Mouse (Mus musculus): Measurements from ENCODE around the gene Tas2r135. TPM values are rescaled to one million over a fixed set of nuclear protein-coding genes. Genes with fewer than 3 reads are reported as not detected.

Gene Tas2r135
- not detected in 2 replicates for polyA plus RNA-seq (2014; fragmentation: Nextera tagmentation; extraction: Ambion mirVana)

DNA sequence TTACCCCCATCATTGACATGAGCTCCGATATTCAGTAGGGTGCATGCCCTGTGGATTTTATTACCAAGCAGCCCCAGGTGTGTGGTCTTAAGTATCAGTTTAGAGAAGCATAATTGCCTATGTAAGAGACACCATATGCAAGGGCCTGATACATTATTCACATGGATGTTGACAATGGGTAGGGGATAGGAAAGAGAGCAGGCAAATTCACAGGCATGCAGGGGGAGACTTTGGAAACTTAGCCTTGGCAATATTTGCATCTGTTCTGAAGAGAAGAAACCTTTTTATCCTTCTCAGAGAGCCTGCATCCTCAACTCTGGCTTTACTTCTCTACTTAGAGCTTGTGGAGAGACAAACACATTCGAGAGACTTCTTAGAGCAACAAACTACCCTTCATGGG lies at the start of gene Tas2r135:
Gene Tas2r135 (plus strand): TSS at position 301 of the 400 bp plus-strand sequence.
- Histone ChIP-seq H3K27me3 (ENCODE audit: control insufficient read depth, insufficient read depth, low read length) (no peaks in the 10 kb centered on the region), H3K36me3 (ENCODE audit: control insufficient read depth, insufficient read depth, low read length) (no peaks in the 10 kb centered on the region), H3K4me2 (ENCODE audit: low read depth, severe bottlenecking) (no peak within 1 kb of the TSS), H3K27ac (replicated peaks; ENCODE audit: low read depth, low read length) (no peak within 1 kb of the TSS), H3K9ac (ENCODE audit: low read length) (no peak within 1 kb of the TSS), H3K9me3 (ENCODE audit: control insufficient read depth, low read length) (no peaks in the 10 kb centered on the region), H3K4me1 (ENCODE audit: control insufficient read depth, insufficient read depth, low read length) (no peaks in the 10 kb centered on the region), H3K4me3 (ENCODE audit: low read depth, low read length) (no peak within 1 kb of the TSS)
- DNase-seq (ENCODE audit: low spot score) (no peak), ATAC-seq (ENCODE audit: insufficient number of reproducible peaks, low FRiP score, low TSS enrichment, low read depth) (no peak)
- WGBS = 73% methylated on average over 2 of the region's 2 CpGs

- Histone ChIP-seq H3K36me3 (ENCODE audit: control insufficient read depth, insufficient read depth, low read length) (peaks cover 15% of the 10 kb centered on the region), H3K27me3 (ENCODE audit: control insufficient read depth, insufficient read depth, low read length) (no peaks in the 10 kb centered on the region), H3K4me2 (ENCODE audit: low read depth, severe bottlenecking) (no peak overlapping the region), H3K4me3 (ENCODE audit: low read depth, low read length) (no peak overlapping the region), H3K9ac (ENCODE audit: low read length) (no peak overlapping the region), H3K27ac (replicated peaks; ENCODE audit: low read depth, low read length) (no peak overlapping the region), H3K4me1 (ENCODE audit: control insufficient read depth, insufficient read depth, low read length) (peaks cover 12% of the 10 kb centered on the region), H3K9me3 (ENCODE audit: control insufficient read depth, low read length) (no peaks in the 10 kb centered on the region)
- DNase-seq (ENCODE audit: low spot score) = no peak
- ATAC-seq (ENCODE audit: insufficient number of reproducible peaks, low FRiP score, low TSS enrichment, low read depth) = no peak
- 91% methylated on average over 13 of the region's 13 CpGs for WGBS
Observed at GRCm38 (mm10) chr6:42355794-42356600, 49.2 kb upstream of the Tas2r135 start.

DNA sequence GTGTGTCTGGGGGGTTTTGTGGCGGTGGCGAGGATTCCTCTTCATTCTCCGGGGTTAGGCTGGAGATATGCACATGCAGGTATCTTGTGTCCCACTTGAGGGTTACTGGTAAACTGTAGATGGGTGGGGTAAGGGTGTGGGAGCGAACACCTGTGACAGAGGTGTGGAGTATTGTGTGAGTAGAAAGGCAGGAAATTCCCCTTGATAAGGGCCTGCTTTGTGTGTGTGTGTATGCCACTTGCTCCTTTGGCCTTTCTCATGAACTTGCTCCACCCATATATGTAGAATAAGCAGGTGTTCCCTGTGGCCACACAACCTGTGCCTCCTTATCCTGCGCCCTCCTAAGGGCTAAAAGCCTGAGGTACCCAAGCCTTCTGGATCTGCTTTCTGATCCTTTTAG lies 48.3 kb upstream of the Tas2r135 start:
- 94% methylated on average over 5 of the region's 5 CpGs for WGBS
- no peak for ATAC-seq (ENCODE audit: insufficient number of reproducible peaks, low FRiP score, low TSS enrichment, low read depth)

GRCm38 (mm10) chr6:42357901-42358300 lies 47.3 kb upstream of the Tas2r135 start:
- Histone ChIP-seq H3K9ac (ENCODE audit: low read length) (no peak overlapping the region), H3K9me3 (ENCODE audit: control insufficient read depth, low read length) (no peaks in the 10 kb centered on the region), H3K4me1 (ENCODE audit: control insufficient read depth, insufficient read depth, low read length) (no peaks in the 10 kb centered on the region), H3K4me3 (ENCODE audit: low read depth, low read length) (no peak overlapping the region), H3K27ac (replicated peaks; ENCODE audit: low read depth, low read length) (no peak overlapping the region), H3K36me3 (ENCODE audit: control insufficient read depth, insufficient read depth, low read length) (peaks cover 15% of the 10 kb centered on the region), H3K4me2 (ENCODE audit: low read depth, severe bottlenecking) (no peak overlapping the region), H3K27me3 (ENCODE audit: control insufficient read depth, insufficient read depth, low read length) (no peaks in the 10 kb centered on the region)
- DNase-seq (ENCODE audit: low spot score) (no peak), ATAC-seq (ENCODE audit: insufficient number of reproducible peaks, low FRiP score, low TSS enrichment, low read depth) (no peak)
- WGBS = 53% methylated on average over 6 of the region's 6 CpGs

More for the DNA sequence above, 48.3 kb upstream of the Tas2r135 start:
- H3K4me2 ChIP-seq (ENCODE audit: low read depth, severe bottlenecking) = no peak overlapping the region
- H3K27me3 ChIP-seq (ENCODE audit: control insufficient read depth, insufficient read depth, low read length) = no peaks in the 10 kb centered on the region
- no peak overlapping the region for H3K27ac ChIP-seq (replicated peaks; ENCODE audit: low read depth, low read length)
- no peaks in the 10 kb centered on the region for H3K9me3 ChIP-seq (ENCODE audit: control insufficient read depth, low read length)
- DNase-seq (ENCODE audit: low spot score) = no peak
- peaks cover 15% of the 10 kb centered on the region for H3K36me3 ChIP-seq (ENCODE audit: control insufficient read depth, insufficient read depth, low read length)
- H3K4me1 ChIP-seq (ENCODE audit: control insufficient read depth, insufficient read depth, low read length) = 0 out of 2 replicates have a peak, but pooled peaks cover 3% of the 10 kb centered on the region
- H3K9ac ChIP-seq (ENCODE audit: low read length) = no peak overlapping the region
- no peak overlapping the region for H3K4me3 ChIP-seq (ENCODE audit: low read depth, low read length)

GRCm38 (mm10) chr6:42358901-42359300 lies 46.3 kb upstream of the Tas2r135 start:
- Histone ChIP-seq H3K4me2 (ENCODE audit: low read depth, severe bottlenecking) (no peak overlapping the region), H3K27ac (replicated peaks; ENCODE audit: low read depth, low read length) (no peak overlapping the region), H3K36me3 (ENCODE audit: control insufficient read depth, insufficient read depth, low read length) (peaks cover 15% of the 10 kb centered on the region), H3K4me3 (ENCODE audit: low read depth, low read length) (no peak overlapping the region), H3K4me1 (ENCODE audit: control insufficient read depth, insufficient read depth, low read length) (no peaks in the 10 kb centered on the region), H3K9me3 (ENCODE audit: control insufficient read depth, low read length) (no peaks in the 10 kb centered on the region), H3K9ac (ENCODE audit: low read length) (no peak overlapping the region), H3K27me3 (ENCODE audit: control insufficient read depth, insufficient read depth, low read length) (no peaks in the 10 kb centered on the region)
- WGBS = 93% methylated on average over 12 of the region's 12 CpGs
- DNase-seq (ENCODE audit: low spot score) (no peak), ATAC-seq (ENCODE audit: insufficient number of reproducible peaks, low FRiP score, low TSS enrichment, low read depth) (no peak)

DNA sequence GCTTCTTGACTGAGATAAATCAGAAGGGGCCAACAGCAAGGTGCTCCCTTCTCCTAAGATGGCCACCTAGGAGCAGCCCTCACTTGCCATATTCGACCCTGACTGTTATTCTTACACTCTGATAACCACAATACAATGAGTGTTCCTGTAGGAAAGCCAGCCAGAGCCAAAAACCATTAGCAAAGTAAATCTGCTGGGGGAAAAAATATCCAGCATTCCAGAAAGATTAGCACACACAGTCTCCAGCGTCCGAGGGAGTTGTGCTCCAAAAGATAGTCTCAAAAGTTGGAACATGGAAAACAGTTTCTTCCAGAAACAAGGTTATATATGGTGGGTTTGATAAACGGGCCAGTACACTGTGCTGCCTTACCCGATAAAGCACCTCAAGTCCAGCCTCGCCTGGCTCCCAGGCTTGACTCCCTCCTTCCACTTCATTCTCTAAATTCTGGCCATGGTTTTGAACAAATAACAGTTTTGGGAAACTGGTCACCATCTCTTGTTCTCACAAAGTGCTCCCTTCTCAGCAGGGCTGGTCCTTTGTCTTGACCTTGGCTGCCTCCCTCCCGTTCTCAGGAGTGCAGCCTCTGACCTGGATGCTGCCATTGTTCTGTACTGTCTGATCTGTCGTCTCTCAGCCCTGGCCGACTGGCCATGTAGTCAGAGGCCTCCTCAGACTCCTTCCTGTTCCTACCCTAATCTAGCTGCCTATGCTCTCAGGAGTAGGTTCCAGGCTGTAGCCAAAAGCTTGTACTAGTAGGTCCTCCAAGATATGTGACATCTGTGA lies 45.7 kb upstream of the Tas2r135 start:
- no peaks in the 10 kb centered on the region for H3K27me3 ChIP-seq (ENCODE audit: control insufficient read depth, insufficient read depth, low read length)
- H3K4me2 ChIP-seq (ENCODE audit: low read depth, severe bottlenecking) = no peak overlapping the region
- no peak overlapping the region for H3K27ac ChIP-seq (replicated peaks; ENCODE audit: low read depth, low read length)

GRCm38 (mm10) chr6:42360231-42360840 lies 44.9 kb upstream of the Tas2r135 start:
- H3K4me2 ChIP-seq (ENCODE audit: low read depth, severe bottlenecking) = no peak overlapping the region
- no peaks in the 10 kb centered on the region for H3K4me1 ChIP-seq (ENCODE audit: control insufficient read depth, insufficient read depth, low read length)
- WGBS = 78% methylated on average over 6 of the region's 6 CpGs
- H3K9me3 ChIP-seq (ENCODE audit: control insufficient read depth, low read length) = no peaks in the 10 kb centered on the region
- ATAC-seq (ENCODE audit: insufficient number of reproducible peaks, low FRiP score, low TSS enrichment, low read depth) = no peak
- H3K4me3 ChIP-seq (ENCODE audit: low read depth, low read length) = no peak overlapping the region
- no peak for DNase-seq (ENCODE audit: low spot score)
- H3K27me3 ChIP-seq (ENCODE audit: control insufficient read depth, insufficient read depth, low read length) = no peaks in the 10 kb centered on the region
- no peak overlapping the region for H3K9ac ChIP-seq (ENCODE audit: low read length)
- peaks cover 12% of the 10 kb centered on the region for H3K36me3 ChIP-seq (ENCODE audit: control insufficient read depth, insufficient read depth, low read length)
- H3K27ac ChIP-seq (replicated peaks; ENCODE audit: low read depth, low read length) = no peak overlapping the region

More for the DNA sequence above, 45.7 kb upstream of the Tas2r135 start:
- 82% methylated on average over 9 of the region's 9 CpGs for WGBS
- no peaks in the 10 kb centered on the region for H3K9me3 ChIP-seq (ENCODE audit: control insufficient read depth, low read length)
- DNase-seq (ENCODE audit: low spot score) (no peak), ATAC-seq (ENCODE audit: insufficient number of reproducible peaks, low FRiP score, low TSS enrichment, low read depth) (no peak)
- no peak overlapping the region for H3K9ac ChIP-seq (ENCODE audit: low read length)
- H3K4me3 ChIP-seq (ENCODE audit: low read depth, low read length) = no peak overlapping the region
- no peaks in the 10 kb centered on the region for H3K4me1 ChIP-seq (ENCODE audit: control insufficient read depth, insufficient read depth, low read length)
- H3K36me3 ChIP-seq (ENCODE audit: control insufficient read depth, insufficient read depth, low read length) = peaks cover 15% of the 10 kb centered on the region

Measured in limb, embryonic 11.5 days (tissue).